In the genomic region with DNA sequence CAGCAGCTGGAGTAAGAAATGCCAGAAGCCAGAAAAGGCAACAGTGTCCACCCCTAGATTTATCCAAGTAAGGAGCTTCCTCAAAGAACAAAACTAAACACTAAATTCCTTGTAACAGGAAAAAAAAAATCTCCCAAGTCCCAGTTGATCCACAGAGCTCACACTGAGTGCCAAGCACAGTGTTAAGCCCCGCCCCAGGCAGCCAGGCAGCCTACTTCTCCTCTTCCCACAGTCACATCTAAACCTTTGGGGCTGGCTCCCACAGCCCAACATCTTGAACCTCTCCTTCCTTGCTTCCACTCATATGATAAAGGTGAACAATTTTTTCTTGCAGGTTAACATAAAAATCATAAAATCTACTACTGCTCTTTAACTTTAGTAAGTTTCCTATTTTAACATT, we compare ENCODE assay signal across 17 mouse cellular contexts. TPM values are rescaled to one million over a fixed set of nuclear protein-coding genes. Genes with fewer than 3 reads are reported as not detected.
DNase-seq lines count a peak whose midpoint lies in the region; ATAC-seq and TF ChIP-seq lines count a peak whose summit lies in the region.
"Had no signal": no experiment of that assay in that cellular context is flagged by ENCODE, and none has a peak within 500 bp of the region (broad histone marks: within the 10 kb centered on the region; RNA-seq: fewer than 3 reads in every experiment).

No protein-coding gene starts in this region.

- H3K9me3 ChIP-seq in heart, embryonic 14.5 days (ENCODE audit: control insufficient read depth, low read length) = no peaks in the 10 kb centered on the region
- H3K9me3 ChIP-seq in heart, embryonic 11.5 days (replicated peaks; ENCODE audit: control insufficient read depth, low read length) = no peaks in the 10 kb centered on the region
- no peaks in the 10 kb centered on the region for H3K9me3 ChIP-seq in liver, embryonic 12.5 days (replicated peaks)
- no peaks in the 10 kb centered on the region for H3K9me3 ChIP-seq in liver, postnatal 0 days (ENCODE audit: low read length)
- no peaks in the 10 kb centered on the region for H3K9me3 ChIP-seq in stomach, embryonic 15.5 days
- no peaks in the 10 kb centered on the region for H3K9me3 ChIP-seq in stomach, postnatal 0 days (ENCODE audit: control insufficient read depth, low read length)
- H3K9me3 ChIP-seq: heart, embryonic 15.5 days; limb, embryonic 13.5 days; midbrain, embryonic 15.5 days had no signal

- no peak overlapping the region; the same call in 1 of the 2 replicates for H3K9ac ChIP-seq in heart, embryonic 14.5 days (ENCODE audit: low read length)
- no peak overlapping the region for H3K9ac ChIP-seq in heart, embryonic 11.5 days (ENCODE audit: low read depth, low read length)
- no peak overlapping the region for H3K9ac ChIP-seq in liver, embryonic 12.5 days
- no peak overlapping the region for H3K9ac ChIP-seq in liver, postnatal 0 days (replicated peaks)
- no peak overlapping the region for H3K9ac ChIP-seq in stomach, embryonic 15.5 days
- no peak overlapping the region for H3K9ac ChIP-seq in stomach, postnatal 0 days (ENCODE audit: low read length)
- H3K9ac ChIP-seq: forebrain, postnatal 0 days; heart, embryonic 15.5 days; limb, embryonic 13.5 days; lung, embryonic 14.5 days; midbrain, embryonic 15.5 days had no signal

- DNase-seq in liver, postnatal 0 days = no peak
- no peak for DNase-seq in stomach, postnatal 0 days (ENCODE audit: low spot score)
- DNase-seq in retina, embryonic 14.5 days (ENCODE audit: low spot score) = no peak
- DNase-seq: adrenal gland, postnatal 10 days; cerebellum, adult 9-10 months; forebrain, postnatal 0 days; lung, embryonic 14.5 days; right cerebral cortex, postnatal 4 days had no signal

- no peak for TF ChIP-seq EP300 in liver, postnatal 0 days (IDR thresholded peaks at IDR 0.05; ENCODE audit: low read depth)
- no peak for TF ChIP-seq EP300 in stomach, postnatal 0 days (optimal IDR thresholded peaks at IDR 0.05)

- H3K4me3 ChIP-seq in heart, embryonic 14.5 days (ENCODE audit: control insufficient read depth in 1 of 2, insufficient read depth in 1 of 2, low read depth in 1 of 2, low read length in 2 of 2) = no peak overlapping the region
- no peak overlapping the region for H3K4me3 ChIP-seq in heart, embryonic 11.5 days (ENCODE audit: low read depth, low read length)
- no peak overlapping the region for H3K4me3 ChIP-seq in liver, embryonic 12.5 days
- H3K4me3 ChIP-seq in liver, postnatal 0 days (ENCODE audit: low read depth, low read length) = no peak overlapping the region
- H3K4me3 ChIP-seq in stomach, embryonic 15.5 days (replicated peaks) = no peak overlapping the region
- no peak overlapping the region for H3K4me3 ChIP-seq in stomach, postnatal 0 days (ENCODE audit: low read depth, low read length)

- no peak for TF ChIP-seq CTCF in liver, postnatal 0 days (IDR thresholded peaks at IDR 0.05; ENCODE audit: low read depth)
- no peak for TF ChIP-seq CTCF in stomach, postnatal 0 days (IDR thresholded peaks at IDR 0.05; ENCODE audit: low read depth)

- WGBS in heart, embryonic 14.5 days = 91% methylated on average over 1 of the region's 1 CpGs
- 79% methylated on average over 1 of the region's 1 CpGs for WGBS in heart, embryonic 11.5 days (ENCODE audit: insufficient replicate concordance)
- WGBS in liver, embryonic 12.5 days (ENCODE audit: insufficient replicate concordance) = 79% methylated on average over 1 of the region's 1 CpGs
- WGBS in liver, postnatal 0 days (ENCODE audit: insufficient replicate concordance) = 75% methylated on average over 1 of the region's 1 CpGs
- WGBS in stomach, embryonic 15.5 days = 77% methylated on average over 1 of the region's 1 CpGs
- 83% methylated on average over 1 of the region's 1 CpGs for WGBS in stomach, postnatal 0 days

- peaks cover 13 to 21% of the 10 kb centered on the region in 2 experiments; a peak in 3 of 4 replicates for H3K4me1 ChIP-seq in heart, embryonic 14.5 days (ENCODE audit: control insufficient read depth in 2 of 2, insufficient read depth in 2 of 2, low read length in 2 of 2)
- H3K4me1 ChIP-seq in heart, embryonic 11.5 days (ENCODE audit: control insufficient read depth, insufficient read depth, low read length) = peaks cover 6% of the 10 kb centered on the region
- peaks cover 51% of the 10 kb centered on the region for H3K4me1 ChIP-seq in liver, embryonic 12.5 days
- peaks cover 32% of the 10 kb centered on the region for H3K4me1 ChIP-seq in liver, postnatal 0 days (ENCODE audit: insufficient read depth)
- peaks cover 24% of the 10 kb centered on the region for H3K4me1 ChIP-seq in stomach, embryonic 15.5 days
- peaks cover 5% of the 10 kb centered on the region; the same call in 1 of the 2 replicates for H3K4me1 ChIP-seq in stomach, postnatal 0 days (replicated peaks; ENCODE audit: control insufficient read depth, insufficient read depth)

- ATAC-seq in heart, embryonic 14.5 days (ENCODE audit: insufficient number of reproducible peaks, insufficient read depth, low FRiP score, low read depth) = no peak
- ATAC-seq in heart, embryonic 11.5 days (replicated peaks; ENCODE audit: insufficient number of reproducible peaks, low FRiP score, low TSS enrichment) = no peak
- no peak for ATAC-seq in liver, embryonic 12.5 days
- ATAC-seq in liver, postnatal 0 days = no peak
- no peak for ATAC-seq in stomach, embryonic 15.5 days (ENCODE audit: insufficient read depth, low FRiP score, low read depth)
- no peak for ATAC-seq in stomach, postnatal 0 days (ENCODE audit: low FRiP score, low TSS enrichment)
- ATAC-seq: forebrain, postnatal 0 days; intestine, embryonic 16.5 days; midbrain, embryonic 15.5 days; Patski had no signal

- peak overlapping the region; percentile 6; the same call in 1 of the 2 replicates for H3K4me2 ChIP-seq in heart, embryonic 14.5 days (ENCODE audit: low read length)
- no peak overlapping the region for H3K4me2 ChIP-seq in heart, embryonic 11.5 days
- H3K4me2 ChIP-seq in liver, embryonic 12.5 days = peak overlapping the region; percentile 9; the same call in 1 of the 2 replicates
- no peak overlapping the region for H3K4me2 ChIP-seq in liver, postnatal 0 days (ENCODE audit: low read depth, low read length)
- peak overlapping the region; percentile 17; the same call in 1 of the 2 replicates for H3K4me2 ChIP-seq in stomach, embryonic 15.5 days
- no peak overlapping the region; the same call in 1 of the 2 replicates for H3K4me2 ChIP-seq in stomach, postnatal 0 days (replicated peaks; ENCODE audit: low read depth)

- no peak overlapping the region for H3K27ac ChIP-seq in heart, embryonic 14.5 days (replicated peaks in 1 of 2; ENCODE audit: control insufficient read depth in 1 of 2, insufficient read depth in 1 of 2, low read depth in 2 of 2, low read length in 2 of 2)
- no peak overlapping the region for H3K27ac ChIP-seq in heart, embryonic 11.5 days (ENCODE audit: low read depth, low read length)
- H3K27ac ChIP-seq in liver, embryonic 12.5 days = no peak overlapping the region
- H3K27ac ChIP-seq in liver, postnatal 0 days (ENCODE audit: low read depth) = no peak overlapping the region
- H3K27ac ChIP-seq in stomach, embryonic 15.5 days = no peak overlapping the region
- no peak overlapping the region for H3K27ac ChIP-seq in stomach, postnatal 0 days (replicated peaks)
- H3K27ac ChIP-seq: heart, embryonic 15.5 days; limb, embryonic 13.5 days; midbrain, embryonic 15.5 days had no signal

- H3K27me3 ChIP-seq in heart, embryonic 14.5 days (ENCODE audit: control insufficient read depth, insufficient read depth, low read length) = no peaks in the 10 kb centered on the region
- H3K27me3 ChIP-seq in heart, embryonic 11.5 days (ENCODE audit: control insufficient read depth, insufficient read depth, low read length) = no peaks in the 10 kb centered on the region
- H3K27me3 ChIP-seq in liver, embryonic 12.5 days (replicated peaks) = no peaks in the 10 kb centered on the region; the same call in 1 of the 2 replicates
- no peaks in the 10 kb centered on the region for H3K27me3 ChIP-seq in liver, postnatal 0 days (ENCODE audit: insufficient read depth, low read length)
- H3K27me3 ChIP-seq in stomach, embryonic 15.5 days (replicated peaks) = no peaks in the 10 kb centered on the region
- no peaks in the 10 kb centered on the region for H3K27me3 ChIP-seq in stomach, postnatal 0 days (ENCODE audit: control insufficient read depth, insufficient read depth, low read length)
- H3K27me3 ChIP-seq: heart, embryonic 15.5 days; midbrain, embryonic 15.5 days; Patski had no signal

- peaks cover 25% of the 10 kb centered on the region for H3K36me3 ChIP-seq in heart, embryonic 14.5 days (ENCODE audit: control insufficient read depth, insufficient read depth, low read length)
- H3K36me3 ChIP-seq in heart, embryonic 11.5 days (ENCODE audit: control insufficient read depth, insufficient read depth, low read length) = no peaks in the 10 kb centered on the region; the same call in 1 of the 2 replicates
- peaks cover 26% of the 10 kb centered on the region for H3K36me3 ChIP-seq in liver, embryonic 12.5 days
- H3K36me3 ChIP-seq in liver, postnatal 0 days (replicated peaks; ENCODE audit: insufficient read depth, low read length) = 0 out of 2 replicates have a peak, but pooled peaks cover 3% of the 10 kb centered on the region
- H3K36me3 ChIP-seq in stomach, embryonic 15.5 days = no peaks in the 10 kb centered on the region
- H3K36me3 ChIP-seq in stomach, postnatal 0 days (ENCODE audit: control insufficient read depth, insufficient read depth, low read length) = no peaks in the 10 kb centered on the region
- H3K36me3 ChIP-seq: heart, embryonic 15.5 days; midbrain, embryonic 15.5 days had no signal

RNA-seq across cellular contexts. Expression of gene Atp6v0d1, which starts 2.0 kb away (rescaled TPM):
- 59.1 and 64.5 TPM in 2 replicates for polyA plus RNA-seq in heart, embryonic 14.5 days (2014; fragmentation: Nextera tagmentation; extraction: Ambion mirVana)
- polyA plus RNA-seq in heart, embryonic 11.5 days (2014; fragmentation: Nextera tagmentation; extraction: Ambion mirVana) = 80.7 and 86.3 TPM in 2 replicates
- 47.2 and 51.0 TPM in 2 replicates for polyA plus RNA-seq in liver, embryonic 12.5 days (2016; fragmentation: Nextera tagmentation; extraction: Ambion mirVana)
- polyA plus RNA-seq in liver, postnatal 0 days (2015; fragmentation: Nextera tagmentation; extraction: Ambion mirVana) = 48.0 and 50.2 TPM in 2 replicates
- 73.2 and 75.8 TPM in 2 replicates for polyA plus RNA-seq in stomach, embryonic 15.5 days (2015; fragmentation: Nextera tagmentation; extraction: Ambion mirVana)
- 96.2 and 101 TPM in 2 replicates for polyA plus RNA-seq in stomach, postnatal 0 days (2015; fragmentation: Nextera tagmentation; extraction: Ambion mirVana)

RNA-seq across cellular contexts. Expression of gene Ripor1, which starts 41.2 kb away (rescaled TPM):
- polyA plus RNA-seq in heart, embryonic 14.5 days (2014; fragmentation: Nextera tagmentation; extraction: Ambion mirVana) = 25.7 and 25.8 TPM in 2 replicates
- polyA plus RNA-seq in heart, embryonic 11.5 days (2014; fragmentation: Nextera tagmentation; extraction: Ambion mirVana) = 23.6 and 27.9 TPM in 2 replicates
- 14.1 and 14.5 TPM in 2 replicates for polyA plus RNA-seq in liver, embryonic 12.5 days (2016; fragmentation: Nextera tagmentation; extraction: Ambion mirVana)
- 6.2 and 6.8 TPM in 2 replicates for polyA plus RNA-seq in liver, postnatal 0 days (2015; fragmentation: Nextera tagmentation; extraction: Ambion mirVana)
- polyA plus RNA-seq in stomach, embryonic 15.5 days (2015; fragmentation: Nextera tagmentation; extraction: Ambion mirVana) = 21.0 and 23.4 TPM in 2 replicates
- 8.9 and 9.3 TPM in 2 replicates for polyA plus RNA-seq in stomach, postnatal 0 days (2015; fragmentation: Nextera tagmentation; extraction: Ambion mirVana)

RNA-seq across cellular contexts. Expression of gene Hsd11b2, which starts 45.3 kb away (rescaled TPM):
- 0.46 and 0.59 TPM in 2 replicates for polyA plus RNA-seq in heart, embryonic 14.5 days (2014; fragmentation: Nextera tagmentation; extraction: Ambion mirVana)
- polyA plus RNA-seq in heart, embryonic 11.5 days (2014; fragmentation: Nextera tagmentation; extraction: Ambion mirVana) = 6.4 and 8.2 TPM in 2 replicates
- polyA plus RNA-seq in liver, embryonic 12.5 days (2016; fragmentation: Nextera tagmentation; extraction: Ambion mirVana) = 6.0 and 6.7 TPM in 2 replicates
- polyA plus RNA-seq in liver, postnatal 0 days (2015; fragmentation: Nextera tagmentation; extraction: Ambion mirVana) = 0.13 TPM in 1 of 2 replicates, not detected in the other
- 2.5 and 2.7 TPM in 2 replicates for polyA plus RNA-seq in stomach, embryonic 15.5 days (2015; fragmentation: Nextera tagmentation; extraction: Ambion mirVana)
- polyA plus RNA-seq in stomach, postnatal 0 days (2015; fragmentation: Nextera tagmentation; extraction: Ambion mirVana) = 2.5 and 2.8 TPM in 2 replicates

Comparison
In these comparisons a context has a peak if more than half of its experiments do, and no peak if none do; other contexts are left out.
1. H3K4me2 ChIP-seq: peak in heart, embryonic 14.5 days (single experiment), liver, embryonic 12.5 days (single experiment) and stomach, embryonic 15.5 days (single experiment); none in heart, embryonic 11.5 days (single experiment), liver, postnatal 0 days (single experiment) and stomach, postnatal 0 days (single experiment).